Mouse (Mus musculus): ENCODE measurements at regions not wholly inside any gene's neighbourhood (a gene's known extent, or its start where the extent isn't known, plus 50 kb on each side); places are given as distances from the start of the nearest gene placed in this dataset.

GRCm38 (mm10) chr1:61530166-61530565 is 108.5 kb upstream of the Pard3b start:
- 57% methylated on average over 3 of the region's 3 CpGs for WGBS
- no peaks in the 10 kb centered on the region for H3K27me3 ChIP-seq (ENCODE audit: control insufficient read depth, insufficient read depth, low read length)
- TF ChIP-seq POLR2A (IDR thresholded peaks at IDR 0.05; ENCODE audit: extremely low read depth, insufficient read depth, low read length) (no peak), CTCF (IDR thresholded peaks at IDR 0.05; ENCODE audit: low read depth, low read length) (no peak)
- H3K4me1 ChIP-seq (ENCODE audit: control insufficient read depth, insufficient read depth, low read length), result no peaks in the 10 kb centered on the region
- no peak overlapping the region for H3K9ac ChIP-seq (ENCODE audit: low read depth, low read length)
- no peaks in the 10 kb centered on the region for H3K36me3 ChIP-seq (ENCODE audit: control insufficient read depth, insufficient read depth, low read length)
- no peak for DNase-seq (ENCODE audit: extremely low read depth, low read depth, low spot score)
- no peak overlapping the region for H3K27ac ChIP-seq (replicated peaks; ENCODE audit: insufficient read depth, low read depth, low read length)
- no peaks in the 10 kb centered on the region for H3K79me2 ChIP-seq (ENCODE audit: control insufficient read depth, insufficient read depth, low read length)
- no peak overlapping the region for H3K4me3 ChIP-seq (ENCODE audit: insufficient read depth, low read depth, low read length)

GRCm38 (mm10) chr1:61531487-61531886 is 107.1 kb upstream of the Pard3b start:
- Histone ChIP-seq H3K36me3 (ENCODE audit: control insufficient read depth, insufficient read depth, low read length) (no peaks in the 10 kb centered on the region), H3K27me3 (ENCODE audit: control insufficient read depth, insufficient read depth, low read length) (no peaks in the 10 kb centered on the region), H3K9ac (ENCODE audit: low read depth, low read length) (no peak overlapping the region), H3K27ac (replicated peaks; ENCODE audit: insufficient read depth, low read depth, low read length) (no peak overlapping the region), H3K79me2 (ENCODE audit: control insufficient read depth, insufficient read depth, low read length) (no peaks in the 10 kb centered on the region), H3K4me1 (ENCODE audit: control insufficient read depth, insufficient read depth, low read length) (no peaks in the 10 kb centered on the region), H3K4me3 (ENCODE audit: insufficient read depth, low read depth, low read length) (no peak overlapping the region)
- TF ChIP-seq POLR2A (IDR thresholded peaks at IDR 0.05; ENCODE audit: extremely low read depth, insufficient read depth, low read length) (no peak), CTCF (IDR thresholded peaks at IDR 0.05; ENCODE audit: low read depth, low read length) (no peak)
- 61% methylated on average over 5 of the region's 5 CpGs for WGBS
- no peak for DNase-seq (ENCODE audit: extremely low read depth, low read depth, low spot score)

GRCm38 (mm10) chr1:61540081-61540480 is 98.5 kb upstream of the Pard3b start:
- H3K79me2 ChIP-seq (ENCODE audit: control insufficient read depth, insufficient read depth, low read length), result no peaks in the 10 kb centered on the region
- no peak overlapping the region for H3K9ac ChIP-seq (ENCODE audit: low read depth, low read length)
- H3K27ac ChIP-seq (replicated peaks; ENCODE audit: insufficient read depth, low read depth, low read length), result no peak overlapping the region
- no peaks in the 10 kb centered on the region for H3K36me3 ChIP-seq (ENCODE audit: control insufficient read depth, insufficient read depth, low read length)
- TF ChIP-seq CTCF (IDR thresholded peaks at IDR 0.05; ENCODE audit: low read depth, low read length), result no peak
- no peak for TF ChIP-seq POLR2A (IDR thresholded peaks at IDR 0.05; ENCODE audit: extremely low read depth, insufficient read depth, low read length)
- no peaks in the 10 kb centered on the region for H3K27me3 ChIP-seq (ENCODE audit: control insufficient read depth, insufficient read depth, low read length)
- H3K4me3 ChIP-seq (ENCODE audit: insufficient read depth, low read depth, low read length), result no peak overlapping the region
- WGBS, result 92% methylated on average over 3 of the region's 3 CpGs
- no peak for DNase-seq (ENCODE audit: extremely low read depth, low read depth, low spot score)
- no peaks in the 10 kb centered on the region for H3K4me1 ChIP-seq (ENCODE audit: control insufficient read depth, insufficient read depth, low read length)

- Histone ChIP-seq H3K27ac (replicated peaks; ENCODE audit: insufficient read depth, low read depth, low read length) (no peak overlapping the region), H3K36me3 (ENCODE audit: control insufficient read depth, insufficient read depth, low read length) (no peaks in the 10 kb centered on the region), H3K79me2 (ENCODE audit: control insufficient read depth, insufficient read depth, low read length) (no peaks in the 10 kb centered on the region), H3K9ac (ENCODE audit: low read depth, low read length) (no peak overlapping the region), H3K4me3 (ENCODE audit: insufficient read depth, low read depth, low read length) (no peak overlapping the region), H3K27me3 (ENCODE audit: control insufficient read depth, insufficient read depth, low read length) (no peaks in the 10 kb centered on the region), H3K4me1 (ENCODE audit: control insufficient read depth, insufficient read depth, low read length) (no peaks in the 10 kb centered on the region)
- no peak for TF ChIP-seq CTCF (IDR thresholded peaks at IDR 0.05; ENCODE audit: low read depth, low read length)
- no peak for TF ChIP-seq POLR2A (IDR thresholded peaks at IDR 0.05; ENCODE audit: extremely low read depth, insufficient read depth, low read length)
- 94% methylated on average over 4 of the region's 4 CpGs for WGBS
- DNase-seq (ENCODE audit: extremely low read depth, low read depth, low spot score), result no peak
Measured at GRCm38 (mm10) chr1:61541166-61541565, 97.5 kb upstream of the Pard3b start.

GRCm38 (mm10) chr1:61552577-61553517 is 85.8 kb upstream of the Pard3b start:
- Histone ChIP-seq H3K36me3 (ENCODE audit: control insufficient read depth, insufficient read depth, low read length) (no peaks in the 10 kb centered on the region), H3K4me3 (ENCODE audit: insufficient read depth, low read depth, low read length) (no peak overlapping the region), H3K27ac (replicated peaks; ENCODE audit: insufficient read depth, low read depth, low read length) (no peak overlapping the region), H3K79me2 (ENCODE audit: control insufficient read depth, insufficient read depth, low read length) (no peaks in the 10 kb centered on the region), H3K27me3 (ENCODE audit: control insufficient read depth, insufficient read depth, low read length) (no peaks in the 10 kb centered on the region), H3K9ac (ENCODE audit: low read depth, low read length) (no peak overlapping the region), H3K4me1 (ENCODE audit: control insufficient read depth, insufficient read depth, low read length) (no peaks in the 10 kb centered on the region)
- TF ChIP-seq CTCF (IDR thresholded peaks at IDR 0.05; ENCODE audit: low read depth, low read length) (no peak), POLR2A (IDR thresholded peaks at IDR 0.05; ENCODE audit: extremely low read depth, insufficient read depth, low read length) (no peak)
- peak; percentile 4 for DNase-seq (ENCODE audit: extremely low read depth, low read depth, low spot score)
- WGBS, result 82% methylated on average over 21 of the region's 21 CpGs

GRCm38 (mm10) chr1:61559514-61559913 is 79.1 kb upstream of the Pard3b start:
- DNase-seq (ENCODE audit: extremely low read depth, low read depth, low spot score), result no peak
- Histone ChIP-seq H3K4me3 (ENCODE audit: insufficient read depth, low read depth, low read length) (no peak overlapping the region), H3K36me3 (ENCODE audit: control insufficient read depth, insufficient read depth, low read length) (no peaks in the 10 kb centered on the region), H3K27ac (replicated peaks; ENCODE audit: insufficient read depth, low read depth, low read length) (no peak overlapping the region), H3K4me1 (ENCODE audit: control insufficient read depth, insufficient read depth, low read length) (no peaks in the 10 kb centered on the region), H3K79me2 (ENCODE audit: control insufficient read depth, insufficient read depth, low read length) (no peaks in the 10 kb centered on the region), H3K9ac (ENCODE audit: low read depth, low read length) (no peak overlapping the region), H3K27me3 (ENCODE audit: control insufficient read depth, insufficient read depth, low read length) (no peaks in the 10 kb centered on the region)
- 88% methylated on average over 2 of the region's 2 CpGs for WGBS
- TF ChIP-seq CTCF (IDR thresholded peaks at IDR 0.05; ENCODE audit: low read depth, low read length), result no peak

Measured in liver, adult 2 months (tissue).